Mouse (Mus musculus): ENCODE data around the gene Psg21.
"Not testable (repeated sequence)": the region's sequence is repeated elsewhere in the genome, so short reads cannot be mapped to it uniquely, and the experiment has no call there.

The Psg21 gene

GRCm38 (mm10) chr7:18656625-18657024 is at the start of gene Psg21:
TSS of gene Psg21 (minus strand) at chr7:18656725.
- not testable (repeated sequence) for DNase-seq (ENCODE audit: low spot score in 2 of 2)

- no peak for DNase-seq (ENCODE audit: low spot score in 2 of 2)
Observed at GRCm38 (mm10) chr7:18686085-18686484, 29.6 kb upstream of the Psg21 start, which contains the start of gene Psg20. TSS of gene Psg20 (minus strand) at chr7:18686185.

GRCm38 (mm10) chr7:18685586-18685985 is 29.1 kb upstream of the Psg21 start:
- DNase-seq (ENCODE audit: low spot score in 2 of 2), result no peak

GRCm38 (mm10) chr7:18679772-18680171 is 23.2 kb upstream of the Psg21 start:
- DNase-seq (ENCODE audit: low spot score in 2 of 2), result peak in 1 of 2 experiments; percentile 7

GRCm38 (mm10) chr7:18626921-18627320 is 29.6 kb downstream of the Psg21 start:
- DNase-seq (ENCODE audit: low spot score in 2 of 2), result not testable (repeated sequence)

GRCm38 (mm10) chr7:18616401-18616800 is 40.1 kb downstream of the Psg21 start, which contains the start of gene Psg23:
TSS of gene Psg23 (minus strand) at chr7:18616501.
- not testable (repeated sequence) for DNase-seq (ENCODE audit: low spot score in 2 of 2)

Data from frontal cortex, postnatal 14 days (tissue).